Mouse (Mus musculus) cerebellum, adult 9-10 months (tissue): Measurements from ENCODE around the gene Tbrg4.
A peak's percentile ranks its signal among the peaks of the same experiment; 100 is the strongest.

ENCODE experiments used
- DNase-seq: peaks from one replicate; pipeline ENCODE4 v3.0.0; 2022

Gene Tbrg4

GRCm38 (mm10) chr11:6589838-6590237 lies 36.0 kb downstream of the Tbrg4 start:
- DNase-seq: no peak

- no peak for DNase-seq
Observed at GRCm38 (mm10) chr11:6588295-6588694, 37.6 kb downstream of the Tbrg4 start.

GRCm38 (mm10) chr11:6587249-6587940 lies 38.5 kb downstream of the Tbrg4 start:
- DNase-seq: peak; percentile 87

GRCm38 (mm10) chr11:6586660-6587059 lies 39.2 kb downstream of the Tbrg4 start:
- DNase-seq: no peak

- DNase-seq: no peak
Observed at GRCm38 (mm10) chr11:6585748-6586147, 40.1 kb downstream of the Tbrg4 start.

- DNase-seq: no peak
Observed at GRCm38 (mm10) chr11:6581560-6581959, 44.3 kb downstream of the Tbrg4 start.

GRCm38 (mm10) chr11:6580065-6580750 lies 45.7 kb downstream of the Tbrg4 start:
- DNase-seq: no peak

GRCm38 (mm10) chr11:6579361-6579760 lies 46.5 kb downstream of the Tbrg4 start:
- no peak for DNase-seq

GRCm38 (mm10) chr11:6576151-6576550 lies 49.7 kb downstream of the Tbrg4 start:
- no peak for DNase-seq

GRCm38 (mm10) chr11:6569410-6569777 lies 56.5 kb downstream of the Tbrg4 start:
- no peak for DNase-seq

GRCm38 (mm10) chr11:6568584-6569409 lies 57.1 kb downstream of the Tbrg4 start:
- DNase-seq: no peak

GRCm38 (mm10) chr11:6567951-6568350 lies 57.9 kb downstream of the Tbrg4 start:
- no peak for DNase-seq

- no peak for DNase-seq
Observed at GRCm38 (mm10) chr11:6566496-6566895, 59.4 kb downstream of the Tbrg4 start.
